Mouse (Mus musculus) frontal cortex, postnatal 14 days (tissue): ENCODE measurements around the gene Lamb1.

Experiments
- DNase-seq, 2 experiments: peaks; one replicate each; pipeline ENCODE4 v3.0.0; 2022; ENCODE audit warnings: low spot score in 2 of 2

The Lamb1 gene

DNA sequence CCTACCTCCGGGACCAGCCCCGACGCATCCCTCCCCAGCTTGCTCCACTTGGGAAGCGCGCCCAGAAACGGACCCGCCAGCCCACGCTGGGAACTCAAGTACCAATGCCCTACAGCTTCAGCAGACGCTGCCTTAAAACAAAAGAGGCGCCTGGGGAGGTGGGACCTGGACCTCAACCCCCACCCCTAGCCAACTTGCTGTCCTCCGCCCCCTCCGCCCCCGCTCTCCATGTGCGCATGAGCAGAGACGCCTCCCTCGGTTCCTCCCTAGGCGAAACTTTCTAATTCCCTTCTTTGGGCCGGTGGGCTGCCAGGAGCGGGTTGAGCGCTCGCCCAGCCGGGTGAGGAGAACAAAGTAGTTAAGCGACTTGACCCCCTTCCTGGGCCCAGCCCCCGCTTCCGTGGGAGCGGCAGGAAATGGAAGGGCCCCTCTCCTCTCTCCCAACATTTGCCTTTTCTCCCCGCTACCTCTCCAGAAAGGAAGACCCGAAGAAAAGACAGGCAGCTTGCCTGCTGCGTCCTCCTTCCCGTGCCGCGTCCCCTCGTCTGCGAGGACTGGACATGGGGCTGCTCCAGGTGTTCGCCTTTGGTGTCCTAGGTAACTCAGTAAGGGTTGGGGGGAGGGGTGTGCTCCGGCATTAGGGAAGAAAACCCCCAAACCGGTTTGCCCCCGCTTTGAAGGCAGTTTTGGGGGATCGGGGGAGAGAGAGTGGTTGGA, at the start of gene Lamb1:
Lamb1 (plus strand) TSS at position 230 of the 717 bp plus-strand sequence.
- DNase-seq = no peak

GRCm38 (mm10) chr12:31217232-31217631, 47.8 kb upstream of the Lamb1 start:
- no peak for DNase-seq

- no peak for DNase-seq
These were observed 46.3 kb upstream of the Lamb1 start for GRCm38 (mm10) chr12:31218774-31219173.

- DNase-seq = no peak
These were observed 43.5 kb upstream of the Lamb1 start for GRCm38 (mm10) chr12:31221522-31221921.

GRCm38 (mm10) chr12:31222282-31222681, 42.8 kb upstream of the Lamb1 start:
- no peak for DNase-seq

GRCm38 (mm10) chr12:31222741-31223140, 42.3 kb upstream of the Lamb1 start:
- DNase-seq = no peak

DNA sequence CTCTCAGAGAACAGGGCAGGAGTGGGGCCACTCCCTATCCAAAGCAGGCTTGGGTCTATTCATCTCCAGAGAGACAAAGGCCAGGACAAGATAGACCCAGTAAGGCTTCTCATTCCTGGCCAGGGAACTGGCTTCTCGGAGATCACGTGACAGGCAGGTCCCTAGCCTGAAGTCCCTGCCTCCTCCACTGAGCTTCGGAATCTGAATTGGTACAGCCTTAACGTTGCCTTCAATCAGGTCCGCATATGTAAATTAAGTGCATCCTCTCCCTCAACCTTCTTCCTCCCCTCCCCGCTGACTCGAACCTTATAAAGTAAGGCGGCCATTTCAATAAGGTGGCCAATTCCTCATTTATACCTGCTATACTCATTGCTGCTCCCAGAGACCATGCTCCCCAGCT, 39.6 kb upstream of the Lamb1 start:
- no peak for DNase-seq

DNA sequence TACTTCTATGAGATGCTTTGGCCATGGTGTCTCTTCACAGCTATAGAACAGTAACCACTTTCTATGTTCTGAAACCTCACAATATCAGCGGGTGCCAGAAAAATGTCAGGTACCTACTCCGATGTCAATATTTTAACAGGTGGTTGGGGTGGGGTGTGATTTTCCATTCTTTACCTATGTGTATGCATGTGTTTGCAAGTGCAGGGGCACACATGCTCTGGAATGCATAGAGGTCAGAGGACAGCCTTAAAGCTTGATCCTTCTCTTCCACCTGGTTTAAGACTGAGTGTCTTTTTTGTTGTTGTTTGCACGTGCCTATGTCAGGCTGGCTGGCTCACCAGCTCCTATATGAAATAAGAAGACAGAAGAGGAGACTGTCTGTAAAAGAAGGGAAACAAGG, 37.9 kb upstream of the Lamb1 start:
- no peak for DNase-seq

DNA sequence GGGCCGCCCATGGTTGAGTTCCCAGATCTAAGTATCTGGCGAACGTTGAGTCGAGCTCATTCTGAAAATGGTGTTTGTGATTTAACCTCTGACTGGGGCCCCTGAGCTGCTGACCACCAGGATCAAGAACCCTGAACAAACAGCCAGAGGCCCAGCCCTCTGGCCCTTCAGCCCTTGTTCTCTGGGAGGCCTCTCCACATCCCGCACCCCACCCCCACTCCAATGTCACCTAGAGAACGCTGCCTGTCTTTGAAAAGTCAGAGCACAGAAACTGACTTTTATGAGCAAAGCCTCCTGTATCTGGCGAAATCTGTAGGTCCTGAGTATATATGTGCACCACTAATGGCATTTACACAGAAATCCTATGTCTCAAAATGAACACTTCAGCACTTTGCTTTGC, 36.2 kb upstream of the Lamb1 start:
- no peak for DNase-seq

DNA sequence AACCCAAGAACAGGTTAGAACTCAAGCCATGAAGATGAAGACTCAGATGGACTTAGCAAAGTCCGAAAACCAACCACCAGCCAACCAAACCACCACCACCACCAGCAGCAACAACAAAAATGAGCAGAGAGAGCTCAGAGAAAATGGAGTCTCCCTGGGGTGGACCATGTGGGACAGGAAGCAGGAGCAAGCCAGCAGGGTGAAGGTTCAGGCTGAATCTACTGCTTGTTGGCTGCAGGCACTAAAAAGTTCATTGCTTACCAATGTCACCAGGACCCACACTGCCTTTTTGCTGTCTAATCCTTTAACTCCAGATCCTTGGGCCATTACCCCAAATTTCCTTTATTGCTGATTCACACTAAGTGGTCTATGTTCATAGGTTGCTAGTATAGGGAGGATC, 32.4 kb upstream of the Lamb1 start:
- no peak for DNase-seq

GRCm38 (mm10) chr12:31235018-31235417, 30.0 kb upstream of the Lamb1 start:
- DNase-seq = no peak

- DNase-seq = peak; percentile 8 to 20
These were observed 28.0 kb upstream of the Lamb1 start for GRCm38 (mm10) chr12:31236861-31237595.

DNA sequence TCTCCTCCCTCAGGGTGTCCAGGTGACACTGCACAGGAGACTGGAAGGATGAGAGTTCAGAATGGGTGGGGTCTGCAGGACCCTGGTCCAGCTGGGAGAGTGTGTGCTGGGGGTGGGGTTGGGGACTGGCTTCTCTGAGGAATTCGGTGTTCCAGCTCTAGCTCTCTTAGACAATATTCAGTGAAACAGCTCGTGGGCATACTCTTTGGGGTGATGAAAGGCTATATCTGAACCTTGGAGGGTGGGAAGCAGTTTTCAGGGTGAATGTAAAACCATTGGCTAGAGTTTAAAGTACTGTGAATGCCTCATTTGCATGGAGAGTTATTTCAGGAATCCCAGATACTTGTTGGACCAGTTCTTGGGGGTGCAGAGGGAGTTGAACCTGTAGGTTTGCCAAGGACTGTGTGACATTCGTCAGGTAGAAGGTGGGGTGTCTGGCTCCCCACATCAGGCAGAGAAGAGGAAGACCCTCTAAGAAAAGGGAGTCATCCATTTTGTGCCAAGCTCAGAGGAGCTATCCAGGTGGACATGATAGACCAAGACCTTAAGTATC, 25.9 kb upstream of the Lamb1 start:
- DNase-seq = no peak

GRCm38 (mm10) chr12:31239798-31240197, 25.2 kb upstream of the Lamb1 start:
- no peak for DNase-seq

DNA sequence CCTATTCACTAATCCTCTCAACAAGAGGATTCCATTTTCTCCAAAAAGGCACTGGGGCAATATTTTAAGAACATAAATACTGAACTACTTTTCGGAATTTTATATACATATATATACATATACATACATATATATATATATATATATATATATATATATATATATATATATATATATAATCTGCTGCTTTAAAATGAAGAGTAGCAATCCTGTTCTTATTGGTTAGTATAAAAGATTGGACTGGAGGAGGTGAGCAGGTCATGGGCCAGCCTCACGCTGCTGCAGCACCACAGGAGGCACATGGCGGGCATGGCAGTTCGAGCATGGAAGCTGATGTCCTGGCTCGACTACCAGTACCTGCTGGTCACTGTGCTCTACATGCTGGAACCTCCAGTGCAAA, 24.6 kb upstream of the Lamb1 start, which contains the start of gene Gm6993:
Gm6993 (plus strand) TSS at position 301 of the 400 bp plus-strand sequence.
- no peak for DNase-seq

DNA sequence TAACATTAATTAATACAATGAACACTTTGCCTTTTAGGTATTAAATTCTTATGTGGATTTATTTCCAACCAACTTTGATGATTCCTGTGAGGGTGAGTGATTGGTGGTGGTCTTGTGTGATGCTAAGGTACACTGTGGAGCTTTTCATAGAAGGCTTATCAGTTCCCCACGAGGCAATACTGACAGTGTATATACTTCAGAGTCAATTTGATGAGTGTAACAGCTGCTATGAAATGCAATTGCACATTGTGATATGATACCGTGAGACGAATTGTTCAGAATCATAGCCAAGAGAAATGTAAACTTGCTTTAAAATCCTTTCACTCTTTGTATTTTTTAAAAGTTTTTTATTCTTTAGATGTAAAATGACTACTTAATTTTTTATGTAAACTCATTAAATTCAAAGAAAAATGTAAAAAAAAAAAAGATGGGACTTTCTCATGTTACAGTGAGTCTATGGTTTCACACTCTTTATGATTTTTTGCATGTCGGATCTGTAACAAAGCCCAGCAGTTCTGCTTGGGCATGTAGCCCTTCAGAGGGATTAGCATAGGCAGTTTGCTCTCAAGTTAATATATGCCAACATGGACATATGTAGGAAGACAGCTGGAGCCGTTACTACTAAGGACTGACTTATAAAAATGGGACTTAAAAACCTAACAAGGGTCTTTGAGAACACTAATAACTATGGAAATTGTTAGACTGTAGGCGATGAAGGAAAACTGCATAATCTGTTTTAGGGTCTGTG, 23.3 kb upstream of the Lamb1 start:
- no peak for DNase-seq

- DNase-seq = no peak
These were observed 21.0 kb upstream of the Lamb1 start for GRCm38 (mm10) chr12:31244001-31244400.

- DNase-seq = no peak
These were observed 20.3 kb upstream of the Lamb1 start for GRCm38 (mm10) chr12:31244691-31245090.

DNA sequence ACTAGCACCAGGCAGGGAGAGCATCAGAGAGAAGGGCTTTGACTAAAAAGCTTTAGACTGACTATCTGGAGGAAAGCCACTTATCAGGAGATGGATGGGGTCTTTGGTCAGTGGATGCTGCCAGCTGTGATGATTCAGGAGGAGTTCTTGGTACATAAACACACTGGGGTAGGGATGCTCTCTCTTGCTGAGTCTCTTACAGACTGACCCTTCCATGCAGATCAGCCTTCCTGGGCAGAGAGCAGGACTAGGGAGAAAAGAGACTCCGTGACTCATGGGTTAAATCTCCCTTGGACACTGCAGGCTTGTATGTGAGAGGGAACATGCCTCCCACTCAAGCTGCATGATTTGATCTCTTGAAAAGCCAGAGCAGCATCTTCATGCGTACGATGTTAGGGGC, 18.9 kb upstream of the Lamb1 start:
- DNase-seq = no peak

- DNase-seq = no peak
These were observed 18.4 kb upstream of the Lamb1 start for GRCm38 (mm10) chr12:31246615-31247014.

DNA sequence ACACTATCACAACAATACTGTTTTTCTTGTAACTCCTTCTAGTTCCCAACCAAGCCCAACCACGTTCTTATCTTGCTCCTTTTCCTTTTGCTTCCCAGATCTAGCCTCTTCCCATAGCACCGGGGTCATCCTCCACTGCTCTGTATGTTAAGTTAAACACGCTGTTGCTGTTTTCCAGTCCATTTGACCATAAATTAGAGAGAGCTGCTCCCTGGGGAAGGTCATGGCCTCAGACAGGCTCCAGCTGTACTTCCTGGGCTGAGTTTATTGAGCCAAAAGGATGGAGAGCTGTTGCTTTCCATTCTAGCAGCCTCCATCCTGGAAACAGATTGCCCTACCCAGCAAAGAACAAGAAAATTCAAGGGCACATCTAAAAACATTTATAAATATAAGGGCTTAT, 16.9 kb upstream of the Lamb1 start:
- DNase-seq = no peak

DNA sequence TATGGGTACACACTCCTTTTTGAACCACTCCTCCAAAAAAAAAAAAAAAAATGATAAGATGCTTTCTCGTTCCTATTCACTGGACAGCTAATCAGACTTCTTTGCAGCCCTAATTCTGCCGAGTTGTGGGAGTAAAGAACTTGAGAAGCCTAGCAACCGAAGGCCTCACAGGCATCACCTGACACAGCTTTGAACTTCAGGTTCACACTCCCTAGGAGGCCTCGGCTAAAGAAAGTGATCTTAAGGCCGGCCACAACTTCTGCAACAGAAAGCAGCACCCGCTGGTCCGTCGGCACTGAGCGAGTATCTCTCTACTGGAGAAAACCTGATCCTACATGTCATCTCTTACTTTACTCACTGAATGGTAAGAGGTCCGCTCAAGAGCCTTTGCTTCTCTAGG, 16.4 kb upstream of the Lamb1 start:
- no peak for DNase-seq
